Mouse (Mus musculus) embryonic fibroblast, embryonic 13.5 days (primary cell): Measurements from ENCODE around the gene Fcrl1. TPM values are rescaled to one million over a fixed set of nuclear protein-coding genes. Genes with fewer than 3 reads are reported as not detected.
A peak's percentile ranks its signal among the peaks of the same experiment; 100 is the strongest.

ENCODE experiments used
- H3K27ac ChIP-seq: 2 replicates; pipeline ENCODE4 v1.5.1; 2012; ENCODE audit warnings: low read length, control low read depth, inconsistent platforms; ENCODE audit not compliant: insufficient read depth
- H3K4me1 ChIP-seq: 2 replicates; pipeline ENCODE4 v1.6.1; 2011; ENCODE audit warnings: low read length; ENCODE audit not compliant: control insufficient read depth, insufficient read depth
- H3K4me3 ChIP-seq: 2 replicates; pipeline ENCODE4 v1.5.1; 2011; ENCODE audit warnings: mild to moderate bottlenecking, control low read depth, low read length; ENCODE audit not compliant: insufficient read depth
- CTCF ChIP-seq: IDR thresholded peaks from 2 replicates; pipeline ENCODE4 v1.5.1; 2011; ENCODE audit warnings: mild to moderate bottlenecking, control low read depth, low read length, moderate library complexity, borderline replicate concordance; ENCODE audit not compliant: insufficient read depth
- POLR2A ChIP-seq: IDR thresholded peaks from 2 replicates; pipeline ENCODE4 v1.6.1; 2011; ENCODE audit warnings: low read depth, mild to moderate bottlenecking, control low read depth, low read length, moderate library complexity
- polyA plus RNA-seq: library from polyadenylated mRNA; stranded (reverse); fragments of >200 nt; gene quantifications from 2 replicates; pipeline ENCODE4 v1.2.4, GENCODE M21; 2011; ENCODE audit warnings: low read depth; ENCODE audit not compliant: missing spikeins, insufficient read length

Gene Fcrl1
- polyA plus RNA-seq, 1 experiment = not detected

- Histone ChIP-seq H3K4me3 (no peak overlapping the region), H3K4me1 (no peaks in the 10 kb centered on the region), H3K27ac (no peak overlapping the region)
- TF ChIP-seq CTCF = no peak
- no peak for TF ChIP-seq POLR2A
These were observed 33.2 kb downstream of the Fcrl1 start for GRCm38 (mm10) chr3:87409196-87409935.

GRCm38 (mm10) chr3:87410605-87411004 lies 34.4 kb downstream of the Fcrl1 start:
- Histone ChIP-seq H3K4me3 (no peak overlapping the region), H3K27ac (no peak overlapping the region), H3K4me1 (no peaks in the 10 kb centered on the region)
- TF ChIP-seq CTCF (no peak), POLR2A (no peak)

GRCm38 (mm10) chr3:87411150-87411549 lies 35.0 kb downstream of the Fcrl1 start:
- no peak for TF ChIP-seq POLR2A
- TF ChIP-seq CTCF = peak; percentile 60
- no peak overlapping the region for H3K4me3 ChIP-seq
- no peaks in the 10 kb centered on the region for H3K4me1 ChIP-seq
- no peak overlapping the region for H3K27ac ChIP-seq

GRCm38 (mm10) chr3:87420645-87421044 lies 44.5 kb downstream of the Fcrl1 start:
- Histone ChIP-seq H3K4me1 (no peaks in the 10 kb centered on the region), H3K27ac (no peak overlapping the region), H3K4me3 (no peak overlapping the region)
- TF ChIP-seq POLR2A = no peak
- TF ChIP-seq CTCF = no peak

- TF ChIP-seq POLR2A = no peak
These were observed 46.3 kb downstream of the Fcrl1 start for GRCm38 (mm10) chr3:87422386-87422910.

GRCm38 (mm10) chr3:87435479-87435878 lies 59.3 kb downstream of the Fcrl1 start, which contains the start of gene Fcrl5:
Fcrl5 (plus strand) TSS chr3:87435773.
- H3K4me3 ChIP-seq = no peak within 1 kb of the TSS
- no peak for TF ChIP-seq POLR2A
- TF ChIP-seq CTCF = no peak
- H3K4me1 ChIP-seq = no peaks in the 10 kb centered on the region
- no peak within 1 kb of the TSS for H3K27ac ChIP-seq

More at GRCm38 (mm10) chr3:87422386-87422910, 46.3 kb downstream of the Fcrl1 start:
- no peak overlapping the region for H3K27ac ChIP-seq
- H3K4me1 ChIP-seq = no peaks in the 10 kb centered on the region
- no peak overlapping the region for H3K4me3 ChIP-seq

GRCm38 (mm10) chr3:87440586-87440985 lies 64.4 kb downstream of the Fcrl1 start:
- H3K4me3 ChIP-seq = no peak overlapping the region
- H3K27ac ChIP-seq = no peak overlapping the region
- no peak for TF ChIP-seq POLR2A
- no peak for TF ChIP-seq CTCF
- no peaks in the 10 kb centered on the region for H3K4me1 ChIP-seq

GRCm38 (mm10) chr3:87443968-87444367 lies 67.8 kb downstream of the Fcrl1 start:
- Histone ChIP-seq H3K4me3 (no peak overlapping the region), H3K27ac (no peak overlapping the region), H3K4me1 (no peaks in the 10 kb centered on the region)
- TF ChIP-seq CTCF = no peak

Other genes starting within 250 kb of the Fcrl1 start
- gene Kirrel, start 201.6 kb upstream of the Fcrl1 start, polyA plus RNA-seq = 89.7 and 101 TPM in 2 replicates
- 5.3 TPM in 1 of 2 replicates, not detected in the other for gene Fcrls, start 112.6 kb upstream of the Fcrl1 start, polyA plus RNA-seq
- gene Cd5l, start 18.5 kb upstream of the Fcrl1 start, polyA plus RNA-seq = not detected in 2 replicates
- not detected in 2 replicates for gene Fcrl5, start 59.4 kb downstream of the Fcrl1 start, polyA plus RNA-seq
- gene Etv3, start 149.0 kb downstream of the Fcrl1 start, polyA plus RNA-seq = 10.8 and 10.9 TPM in 2 replicates
- 25.8 and 27.0 TPM in 2 replicates for gene Arhgef11, start 241.2 kb downstream of the Fcrl1 start, polyA plus RNA-seq